21 mouse cellular contexts compared by ENCODE assay signal in the genomic region with DNA sequence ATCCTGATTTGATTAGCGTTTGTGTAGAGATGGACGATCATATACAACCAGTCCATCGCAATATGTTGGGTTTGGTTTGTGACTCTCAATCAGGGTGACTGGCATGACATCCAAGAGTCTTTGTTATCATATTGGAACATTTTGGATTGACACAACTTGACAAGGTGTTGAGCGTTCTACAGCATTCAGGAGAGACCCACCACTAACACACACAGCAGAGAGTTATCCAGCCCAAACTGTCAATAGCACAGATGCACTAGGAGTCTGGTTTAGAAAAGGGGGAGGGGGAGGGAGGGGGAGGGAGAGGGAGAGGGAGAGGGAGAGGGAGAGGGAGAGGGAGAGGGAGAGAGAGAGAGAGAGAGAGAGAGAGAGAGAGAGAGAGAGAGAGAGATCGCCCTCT.
DNase-seq lines count a peak whose midpoint lies in the region; ATAC-seq and TF ChIP-seq lines count a peak whose summit lies in the region.
"Had no signal": no experiment of that assay in that cellular context is flagged by ENCODE, and none has a peak within 500 bp of the region (broad histone marks: within the 10 kb centered on the region; RNA-seq: fewer than 3 reads in every experiment).

No protein-coding gene starts in this region.

- 23% methylated on average over 5 of the region's 5 CpGs for WGBS in forebrain, embryonic 15.5 days
- WGBS in midbrain, embryonic 14.5 days, result 27% methylated on average over 5 of the region's 5 CpGs
- 65% methylated on average over 5 of the region's 5 CpGs for WGBS in heart, embryonic 12.5 days

- intact Hi-C loops in left cerebral cortex, adult 2 months (cut with DNase I), result loop anchor here (5.0 to 10.0 kb wide), 6 partner anchors 155 to 1820 kb away; no protein-coding TSS in a partner anchor
- intact Hi-C loops in left cerebral cortex, postnatal 25 days (cut with DNase I), result loop anchor here (5.0 kb wide), 4 partner anchors 65 to 765 kb away; no protein-coding TSS in a partner anchor

- peak; percentile 41; the same call in 1 of the 2 replicates for ATAC-seq in forebrain, embryonic 15.5 days (replicated peaks)
- ATAC-seq in midbrain, embryonic 14.5 days (ENCODE audit: low FRiP score, low TSS enrichment), result no peak
- no peak for ATAC-seq in heart, embryonic 12.5 days (ENCODE audit: insufficient number of reproducible peaks, low FRiP score)
- ATAC-seq: inflammation-experienced regulatory T-cells, adult 6 months had no signal

- H3K4me2 ChIP-seq in forebrain, embryonic 15.5 days (replicated peaks), result 0 out of 2 replicates have a peak overlapping the region, but pooled peaks have one; percentile 49
- H3K4me2 ChIP-seq in midbrain, embryonic 14.5 days (ENCODE audit: low read length), result peak overlapping the region; percentile 54; the same call in 1 of the 2 replicates
- H3K4me2 ChIP-seq in heart, embryonic 12.5 days, result no peak overlapping the region

- H3K27ac ChIP-seq in left cerebral cortex, adult 2 months, result peak overlapping the region; percentile 60; the same call in 1 of the 2 replicates
- H3K27ac ChIP-seq in cortical plate, adult 2 months (ENCODE audit: insufficient read depth, low read length), result 0 out of 2 replicates have a peak overlapping the region, but pooled peaks have one; percentile 8
- H3K27ac ChIP-seq in forebrain, embryonic 15.5 days (replicated peaks), result peak overlapping the region; percentile 86
- peak overlapping the region; percentile 53 for H3K27ac ChIP-seq in midbrain, embryonic 14.5 days (replicated peaks; ENCODE audit: low read depth, low read length)
- H3K27ac ChIP-seq in heart, embryonic 12.5 days (ENCODE audit: poor library complexity, severe bottlenecking), result no peak overlapping the region
- H3K27ac ChIP-seq: embryonic facial prominence, embryonic 12.5 days; limb, embryonic 15.5 days; liver, embryonic 15.5 days; neural tube, embryonic 12.5 days had no signal

- TF ChIP-seq POLR2A in cortical plate, adult 2 months (IDR thresholded peaks at IDR 0.05; ENCODE audit: extremely low read depth, insufficient read depth, low read length), result no peak

- H3K4me1 ChIP-seq in cortical plate, adult 2 months (ENCODE audit: control insufficient read depth, insufficient read depth, low read length), result peaks cover 1% of the 10 kb centered on the region; the same call in 1 of the 2 replicates
- H3K4me1 ChIP-seq in forebrain, embryonic 15.5 days, result peaks cover 35% of the 10 kb centered on the region
- peaks cover 26% of the 10 kb centered on the region for H3K4me1 ChIP-seq in midbrain, embryonic 14.5 days (ENCODE audit: control insufficient read depth, insufficient read depth, low read length)
- peaks cover 8% of the 10 kb centered on the region; the same call in 1 of the 2 replicates for H3K4me1 ChIP-seq in heart, embryonic 12.5 days (replicated peaks)
- H3K4me1 ChIP-seq: liver, embryonic 15.5 days had no signal

- H3K27me3 ChIP-seq in forebrain, embryonic 15.5 days, result peaks cover 3% of the 10 kb centered on the region; the same call in 1 of the 2 replicates
- H3K27me3 ChIP-seq in midbrain, embryonic 14.5 days (ENCODE audit: control insufficient read depth, insufficient read depth, low read length), result peaks cover 43% of the 10 kb centered on the region
- peaks cover 41% of the 10 kb centered on the region for H3K27me3 ChIP-seq in heart, embryonic 12.5 days (replicated peaks)

- no peaks in the 10 kb centered on the region for H3K36me3 ChIP-seq in forebrain, embryonic 15.5 days
- no peaks in the 10 kb centered on the region for H3K36me3 ChIP-seq in midbrain, embryonic 14.5 days (ENCODE audit: control insufficient read depth, insufficient read depth, low read length)
- no peaks in the 10 kb centered on the region for H3K36me3 ChIP-seq in heart, embryonic 12.5 days
- H3K36me3 ChIP-seq: embryonic facial prominence, embryonic 12.5 days; limb, embryonic 15.5 days; liver, embryonic 15.5 days; neural tube, embryonic 12.5 days had no signal

- no peak overlapping the region for H3K9ac ChIP-seq in forebrain, embryonic 15.5 days (replicated peaks)
- H3K9ac ChIP-seq in midbrain, embryonic 14.5 days (replicated peaks; ENCODE audit: low read length), result no peak overlapping the region
- H3K9ac ChIP-seq in heart, embryonic 12.5 days, result no peak overlapping the region
- H3K9ac ChIP-seq: embryonic facial prominence, embryonic 12.5 days; limb, embryonic 15.5 days; liver, embryonic 15.5 days; neural tube, embryonic 12.5 days had no signal

- H3K4me3 ChIP-seq in left cerebral cortex, adult 2 months, result no peak overlapping the region
- no peak overlapping the region for H3K4me3 ChIP-seq in cortical plate, adult 2 months (ENCODE audit: insufficient read depth, low read length)
- no peak overlapping the region for H3K4me3 ChIP-seq in forebrain, embryonic 15.5 days
- no peak overlapping the region for H3K4me3 ChIP-seq in midbrain, embryonic 14.5 days (replicated peaks; ENCODE audit: low read depth, low read length)
- no peak overlapping the region for H3K4me3 ChIP-seq in heart, embryonic 12.5 days
- H3K4me3 ChIP-seq: erythroblast, embryonic 14.5 days; liver, embryonic 15.5 days; neural tube, embryonic 12.5 days had no signal

- H3K9me3 ChIP-seq in forebrain, embryonic 15.5 days, result no peaks in the 10 kb centered on the region
- H3K9me3 ChIP-seq in midbrain, embryonic 14.5 days (ENCODE audit: control insufficient read depth, low read length), result no peaks in the 10 kb centered on the region
- H3K9me3 ChIP-seq in heart, embryonic 12.5 days (replicated peaks), result no peaks in the 10 kb centered on the region
- H3K9me3 ChIP-seq: embryonic facial prominence, embryonic 12.5 days; limb, embryonic 15.5 days; liver, embryonic 15.5 days; neural tube, embryonic 12.5 days had no signal

- no peak for DNase-seq in left cerebral cortex, adult 2 months (ENCODE audit: extremely low spot score in 1 of 2, low spot score in 2 of 2)
- DNase-seq in left cerebral cortex, postnatal 25 days (ENCODE audit: low spot score in 2 of 2), result no peak
- peak; percentile 45 for DNase-seq in midbrain, embryonic 14.5 days
- no peak for DNase-seq in right cerebral cortex, adult 18-20 months
- DNase-seq in kidney, postnatal 25 days, result no peak
- DNase-seq: cerebellum, adult 9-10 months; gastrocnemius, postnatal 14 days; heart, adult 18-20 months; heart, postnatal 36 days; kidney, adult 2 months; kidney, postnatal 10 days; thymus, postnatal 25 days had no signal

- no peak for TF ChIP-seq CTCF in left cerebral cortex, adult 2 months (IDR thresholded peaks at IDR 0.05)
- no peak for TF ChIP-seq CTCF in cortical plate, adult 2 months (IDR thresholded peaks at IDR 0.05; ENCODE audit: extremely low read depth, insufficient read depth, low read length)
